Mouse (Mus musculus) heart, postnatal 0 days (tissue): ENCODE results near the gene Lpar4. TPM values are rescaled to one million over a fixed set of nuclear protein-coding genes. Genes with fewer than 3 reads are reported as not detected.
A peak's percentile ranks its signal among the peaks of the same experiment; 100 is the strongest.

ENCODE experiments used
- ATAC-seq: fragments of 200-750 bp; cut with Nextera tagmentation; 2 replicates; pipeline ENCODE4 v1.8.0; 2017; ENCODE audit warnings: low read depth, moderate number of reproducible peaks, moderate library complexity; ENCODE audit not compliant: insufficient read depth
- DNase-seq: peaks from one replicate; pipeline ENCODE4 v3.0.0-alpha.2; 2016; ENCODE audit warnings: low spot score
- H3K27ac ChIP-seq: fragments of 300-500 bp; sonication (generic); 2 replicates; pipeline ENCODE4 v1.5.1; 2014; ENCODE audit warnings: low read depth, mild to moderate bottlenecking
- H3K27me3 ChIP-seq: fragments of 300-500 bp; sonication (generic); 2 replicates; pipeline ENCODE4 v1.6.1; 2014; ENCODE audit warnings: low read length, mixed read lengths; ENCODE audit not compliant: control insufficient read depth, insufficient read depth
- H3K36me3 ChIP-seq: fragments of 300-500 bp; sonication (generic); replicated peaks from 2 replicates; pipeline ENCODE4 v1.6.1; 2014; ENCODE audit warnings: low read length, mixed read lengths; ENCODE audit not compliant: control insufficient read depth, insufficient read depth
- H3K4me1 ChIP-seq: fragments of 300-500 bp; sonication (generic); 2 replicates; pipeline ENCODE4 v1.6.1; 2014; ENCODE audit warnings: antibody characterized with exemption; ENCODE audit not compliant: control insufficient read depth, insufficient read depth
- H3K4me2 ChIP-seq: fragments of 300-500 bp; sonication (generic); 2 replicates; pipeline ENCODE4 v1.6.1; 2014; ENCODE audit warnings: low read depth, mild to moderate bottlenecking, low read length, moderate library complexity
- H3K4me3 ChIP-seq: fragments of 300-500 bp; sonication (generic); 2 replicates; pipeline ENCODE4 v1.5.1; 2014; ENCODE audit warnings: low read depth, low read length
- H3K9ac ChIP-seq: fragments of 300-500 bp; sonication (generic); replicated peaks from 2 replicates; pipeline ENCODE4 v1.6.1; 2014; ENCODE audit warnings: low read depth, low read length, mixed read lengths
- H3K9me3 ChIP-seq: fragments of 300-500 bp; sonication (generic); replicated peaks from 2 replicates; pipeline ENCODE4 v1.6.1; 2016; ENCODE audit warnings: low read length; ENCODE audit not compliant: control insufficient read depth
- CTCF ChIP-seq: IDR thresholded peaks from 2 replicates; pipeline ENCODE4 v1.5.1; 2016; ENCODE audit warnings: antibody characterized with exemption, control low read depth, low read depth
- EP300 ChIP-seq: IDR thresholded peaks from 2 replicates; pipeline ENCODE4 v1.6.1; 2016; ENCODE audit warnings: antibody characterized with exemption, low read depth
- WGBS: fragments of 180-500 bp; shearing (Covaris S2); extraction: QIAGEN DNeasy Blood & Tissue Kit; methylation state at CpG from one replicate; pipeline ENCODE4 v1.1.7; 2014; 5-methylcytosine and 5-hydroxymethylcytosine counted together
- polyA plus RNA-seq: library from polyadenylated mRNA; unstranded; fragments of >200 nt; fragmentation: Nextera tagmentation; extraction: Ambion mirVana; gene quantifications from 2 replicates; pipeline ENCODE4 v1.2.1, GENCODE M21; 2015
- total RNA-seq: library from RNA; depleted of rRNA; stranded (reverse); fragments of >200 nt; gene quantifications from 2 replicates; pipeline ENCODE4 v1.2.3, GENCODE M21; 2014; ENCODE audit warnings: low replicate concordance

The Lpar4 gene
- total and polyA plus RNA-seq, 2 experiments from 2014 or later: 10.0 to 16.9 TPM

GRCm38 (mm10) chrX:106920828-106921619 lies 599 bp downstream of the Lpar4 start:
- H3K4me3 ChIP-seq: peak overlapping the region; percentile 50
- no peaks in the 10 kb centered on the region for H3K27me3 ChIP-seq
- peak overlapping the region; percentile 48; the same call in 1 of the 2 replicates for H3K9ac ChIP-seq
- H3K36me3 ChIP-seq: no peaks in the 10 kb centered on the region
- no peak for DNase-seq
- peak overlapping the region; percentile 57 for H3K4me2 ChIP-seq
- no peaks in the 10 kb centered on the region for H3K9me3 ChIP-seq
- WGBS: 15% methylated on average over 9 of the region's 9 CpGs
- no peak for ATAC-seq
- no peak for TF ChIP-seq EP300
- TF ChIP-seq CTCF: no peak
- H3K27ac ChIP-seq: peak overlapping the region; percentile 58
- no peaks in the 10 kb centered on the region for H3K4me1 ChIP-seq

DNA sequence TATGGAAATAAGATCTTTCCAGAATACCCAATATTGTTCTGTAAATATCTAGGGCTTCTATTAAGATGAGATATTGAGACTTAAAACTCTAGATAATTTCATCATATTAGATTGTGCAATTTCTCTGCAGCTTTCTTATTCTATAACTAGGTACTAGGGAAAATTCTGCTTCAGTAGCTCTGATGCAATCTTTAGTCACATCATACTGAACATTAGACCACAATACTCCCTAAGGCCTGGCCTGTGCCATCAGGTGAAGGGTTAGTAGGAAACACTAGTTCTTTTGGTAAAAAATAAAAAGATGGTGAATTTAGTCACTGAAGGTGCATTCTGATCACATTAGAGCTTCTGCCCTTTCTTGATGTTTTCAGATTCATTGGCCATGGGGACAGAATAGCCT lies 4.1 kb downstream of the Lpar4 start:
- ATAC-seq (no peak), DNase-seq (no peak)
- Histone ChIP-seq H3K4me3 (no peak overlapping the region), H3K4me1 (no peaks in the 10 kb centered on the region), H3K4me2 (no peak overlapping the region), H3K9me3 (no peaks in the 10 kb centered on the region), H3K36me3 (no peaks in the 10 kb centered on the region), H3K27ac (no peak overlapping the region), H3K9ac (no peak overlapping the region), H3K27me3 (no peaks in the 10 kb centered on the region)
- TF ChIP-seq CTCF (no peak), EP300 (no peak)

DNA sequence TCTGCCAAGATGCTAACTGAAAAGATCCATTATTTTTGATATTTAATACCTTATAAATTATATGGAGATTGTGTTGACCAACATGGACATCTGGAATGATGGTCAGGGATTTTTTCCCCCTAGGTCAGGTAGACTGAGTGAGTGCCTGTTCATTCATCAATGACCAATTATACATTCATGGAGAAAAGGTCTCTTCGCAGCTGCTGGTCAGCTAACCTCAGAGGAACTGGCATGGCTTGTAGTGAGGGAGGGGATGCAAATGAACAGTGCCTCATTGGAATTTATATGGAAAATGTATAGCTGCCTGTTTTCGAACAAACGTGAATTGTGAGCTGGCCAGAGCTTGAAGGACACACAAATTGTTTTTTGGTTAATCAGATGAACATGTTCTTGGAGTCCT lies 18.9 kb downstream of the Lpar4 start:
- no peaks in the 10 kb centered on the region for H3K36me3 ChIP-seq
- no peaks in the 10 kb centered on the region for H3K27me3 ChIP-seq
- no peak overlapping the region for H3K4me2 ChIP-seq
- DNase-seq: no peak
- H3K9me3 ChIP-seq: no peaks in the 10 kb centered on the region
- no peak overlapping the region for H3K27ac ChIP-seq
- no peak for ATAC-seq
- no peak for TF ChIP-seq EP300
- TF ChIP-seq CTCF: no peak
- 77% methylated on average over 3 of the region's 3 CpGs for WGBS
- H3K4me1 ChIP-seq: no peaks in the 10 kb centered on the region
- no peak overlapping the region for H3K9ac ChIP-seq
- H3K4me3 ChIP-seq: no peak overlapping the region

GRCm38 (mm10) chrX:106950558-106950957 lies 30.1 kb downstream of the Lpar4 start:
- DNase-seq: no peak
- Histone ChIP-seq H3K27ac (peak overlapping the region; percentile 25; the same call in 1 of the 2 replicates), H3K27me3 (no peaks in the 10 kb centered on the region)

GRCm38 (mm10) chrX:106951016-106951415 lies 30.6 kb downstream of the Lpar4 start:
- H3K4me2 ChIP-seq: no peak overlapping the region
- H3K36me3 ChIP-seq: no peaks in the 10 kb centered on the region
- no peak for DNase-seq
- H3K27me3 ChIP-seq: no peaks in the 10 kb centered on the region
- no peak overlapping the region for H3K9ac ChIP-seq
- H3K9me3 ChIP-seq: no peaks in the 10 kb centered on the region
- H3K4me3 ChIP-seq: no peak overlapping the region
- no peaks in the 10 kb centered on the region for H3K4me1 ChIP-seq
- no peak for TF ChIP-seq EP300
- TF ChIP-seq CTCF: no peak
- peak; percentile 30; the same call in 1 of the 2 replicates for ATAC-seq
- no peak overlapping the region; the same call in 1 of the 2 replicates for H3K27ac ChIP-seq
- WGBS: 28% methylated on average over 2 of the region's 2 CpGs

More at GRCm38 (mm10) chrX:106950558-106950957, 30.1 kb downstream of the Lpar4 start:
- TF ChIP-seq CTCF (no peak), EP300 (no peak)
- Histone ChIP-seq H3K4me1 (no peaks in the 10 kb centered on the region), H3K9ac (no peak overlapping the region), H3K36me3 (no peaks in the 10 kb centered on the region), H3K9me3 (no peaks in the 10 kb centered on the region), H3K4me2 (no peak overlapping the region), H3K4me3 (no peak overlapping the region)
- no peak for ATAC-seq
- WGBS: 81% methylated on average over 1 of the region's 1 CpGs

DNA sequence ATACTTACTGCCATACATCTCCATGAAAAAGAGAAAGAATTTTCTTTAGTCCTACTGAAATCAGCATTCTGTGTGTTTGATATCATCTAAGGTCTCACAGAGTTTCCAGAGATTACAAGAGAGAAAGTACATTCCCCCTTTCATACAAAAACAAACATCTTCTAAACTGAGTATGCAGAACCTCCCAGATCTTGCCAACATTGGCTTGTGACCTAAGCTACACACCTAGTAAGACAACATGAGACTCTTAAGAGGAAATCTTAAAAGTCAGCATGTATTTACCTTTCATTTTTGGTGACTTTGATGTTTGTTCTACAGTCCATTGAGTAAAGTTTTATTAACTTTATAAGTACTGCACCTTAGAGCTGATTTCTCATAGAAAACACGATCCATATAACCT lies 33.4 kb downstream of the Lpar4 start:
- Histone ChIP-seq H3K9me3 (no peaks in the 10 kb centered on the region), H3K4me1 (no peaks in the 10 kb centered on the region), H3K27me3 (no peaks in the 10 kb centered on the region), H3K4me2 (no peak overlapping the region), H3K27ac (no peak overlapping the region), H3K36me3 (no peaks in the 10 kb centered on the region), H3K4me3 (no peak overlapping the region), H3K9ac (no peak overlapping the region)
- no peak for TF ChIP-seq CTCF
- no peak for TF ChIP-seq EP300
- ATAC-seq (no peak), DNase-seq (no peak)
- 69% methylated on average over 1 of the region's 1 CpGs for WGBS
